Mouse (Mus musculus): ENCODE measurements around the gene Lmo2. TPM values are rescaled to one million over a fixed set of nuclear protein-coding genes. Genes with fewer than 3 reads are reported as not detected.
"Not testable (repeated sequence)": the region's sequence is repeated elsewhere in the genome, so short reads cannot be mapped to it uniquely, and the experiment has no call there.

Gene Lmo2
- total RNA-seq, 2 experiments from 2014 or later = 20.3 to 22.1 TPM

- Histone ChIP-seq H3K4me3 (no peak overlapping the region), H3K27ac (no peak overlapping the region)
- no peak for DNase-seq (ENCODE audit: low spot score in 2 of 2)
- TF ChIP-seq CTCF (conservative IDR thresholded peaks at IDR 0.05) = no peak
These were observed 44.1 kb downstream of the Lmo2 start for GRCm38 (mm10) chr2:104001861-104002260.

- peak; percentile 82 for TF ChIP-seq CTCF (conservative IDR thresholded peaks at IDR 0.05)
- no peak overlapping the region for H3K27ac ChIP-seq
- no peak overlapping the region; the same call in 1 of the 2 replicates for H3K4me3 ChIP-seq
- DNase-seq (ENCODE audit: low spot score in 2 of 2) = peak; percentile 57 to 79
These were observed 45.1 kb downstream of the Lmo2 start for GRCm38 (mm10) chr2:104002711-104003413.

- H3K27ac ChIP-seq = no peak overlapping the region
- no peak for TF ChIP-seq CTCF (conservative IDR thresholded peaks at IDR 0.05)
- no peak for DNase-seq (ENCODE audit: low spot score in 2 of 2)
- H3K4me3 ChIP-seq = no peak overlapping the region
These were observed 50.2 kb downstream of the Lmo2 start for GRCm38 (mm10) chr2:104007793-104008519.

- not testable (repeated sequence) for DNase-seq (ENCODE audit: low spot score in 2 of 2); H3K27ac ChIP-seq; H3K4me3 ChIP-seq
These were observed 51.1 kb downstream of the Lmo2 start for GRCm38 (mm10) chr2:104008853-104009252.

- Histone ChIP-seq H3K4me3 (no peak overlapping the region), H3K27ac (no peak overlapping the region)
- TF ChIP-seq CTCF (conservative IDR thresholded peaks at IDR 0.05) = no peak
- DNase-seq (ENCODE audit: low spot score in 2 of 2) = no peak
These were observed 65.3 kb downstream of the Lmo2 start for GRCm38 (mm10) chr2:104023096-104023495.

- Histone ChIP-seq H3K4me3 (no peak overlapping the region), H3K27ac (no peak overlapping the region)
- TF ChIP-seq CTCF (conservative IDR thresholded peaks at IDR 0.05) = no peak
- DNase-seq (ENCODE audit: low spot score in 2 of 2) = no peak
These were observed 66.9 kb downstream of the Lmo2 start for GRCm38 (mm10) chr2:104024656-104025055.

- H3K27ac ChIP-seq = peak within 1 kb of the TSS; percentile 96
- TF ChIP-seq CTCF (conservative IDR thresholded peaks at IDR 0.05) = peak; percentile 56
- H3K4me3 ChIP-seq = peak within 1 kb of the TSS; percentile 97
- peak; percentile 69 to 78 for DNase-seq (ENCODE audit: low spot score in 2 of 2)
These were observed 69.8 kb downstream of the Lmo2 start, which contains the start of gene Fbxo3 for GRCm38 (mm10) chr2:104027458-104028138. TSS of gene Fbxo3 (plus strand) at chr2:104027721.

- TF ChIP-seq CTCF (conservative IDR thresholded peaks at IDR 0.05) = no peak
- Histone ChIP-seq H3K4me3 (peak within 1 kb of the TSS; percentile 97), H3K27ac (peak within 1 kb of the TSS; percentile 96)
- DNase-seq (ENCODE audit: low spot score in 2 of 2) = no peak
These were observed 70.4 kb downstream of the Lmo2 start, which contains the start of gene 4931422A03Rik for GRCm38 (mm10) chr2:104028139-104028723. TSS of gene 4931422A03Rik (minus strand) at chr2:104028361.

- no peak overlapping the region for H3K27ac ChIP-seq
- TF ChIP-seq CTCF (conservative IDR thresholded peaks at IDR 0.05) = no peak
- peak overlapping the region; percentile 97 for H3K4me3 ChIP-seq
- DNase-seq (ENCODE audit: low spot score in 2 of 2) = no peak
These were observed 71.3 kb downstream of the Lmo2 start for GRCm38 (mm10) chr2:104029074-104029473.

- TF ChIP-seq CTCF (conservative IDR thresholded peaks at IDR 0.05) = no peak
- DNase-seq (ENCODE audit: low spot score in 2 of 2) = no peak
- Histone ChIP-seq H3K4me3 (no peak overlapping the region), H3K27ac (no peak overlapping the region)
These were observed 72.6 kb downstream of the Lmo2 start for GRCm38 (mm10) chr2:104030381-104030780.

Other genes starting within 250 kb of the Lmo2 start
- gene Nat10, start 196.7 kb upstream of the Lmo2 start, total RNA-seq (2021) = 10 to 100 TPM; 36.7 to 38.5 TPM
- 100 to 1,000 TPM; 317 to 343 TPM for gene Caprin1, start 160.3 kb upstream of the Lmo2 start, total RNA-seq (2021)
- gene Fbxo3, start 69.7 kb downstream of the Lmo2 start, total RNA-seq (2021) = 10 to 100 TPM; 47.4 to 47.5 TPM
- not detected for gene 4931422A03Rik, start 70.4 kb downstream of the Lmo2 start, total RNA-seq (2021)
- gene Gm10912, start 107.8 kb downstream of the Lmo2 start, total RNA-seq (2021) = under 1 TPM; 0.42 to 0.56 TPM
- not detected for gene Gm10799, start 110.6 kb downstream of the Lmo2 start, total RNA-seq (2021)
- not detected for gene Cd59b, start 111.9 kb downstream of the Lmo2 start, total RNA-seq (2021)
- 1 to 10 TPM; 3.0 to 4.4 TPM for gene Cd59a, start 137.8 kb downstream of the Lmo2 start, total RNA-seq (2021)
- gene A930018P22Rik, start 164.8 kb downstream of the Lmo2 start, total RNA-seq (2021) = not detected